Mouse (Mus musculus) spleen, adult 12 weeks (tissue): ENCODE results near the gene Msh6.
"Not testable (repeated sequence)": the region's sequence is repeated elsewhere in the genome, so short reads cannot be mapped to it uniquely, and the experiment has no call there.

Source experiments
- DNase-seq: peaks from one replicate; pipeline ENCODE4 v3.0.0; 2022; ENCODE audit warnings: low spot score

Gene Msh6

GRCm38 (mm10) chr17:87974629-87975228, at the start of gene Msh6:
Gene Msh6, plus strand, starts transcription at chr17:87975062.
- DNase-seq: peak; percentile 85

GRCm38 (mm10) chr17:87934326-87934725, 40.5 kb upstream of the Msh6 start:
- no peak for DNase-seq

GRCm38 (mm10) chr17:87934736-87935135, 40.1 kb upstream of the Msh6 start:
- no peak for DNase-seq

- no peak for DNase-seq
Observed at GRCm38 (mm10) chr17:87936156-87936555, 38.7 kb upstream of the Msh6 start.

GRCm38 (mm10) chr17:87948965-87949584, 25.8 kb upstream of the Msh6 start:
- peak; percentile 38 for DNase-seq

- DNase-seq: not testable (repeated sequence)
Observed at GRCm38 (mm10) chr17:87954618-87955124, 20.2 kb upstream of the Msh6 start.

GRCm38 (mm10) chr17:87957096-87957840, 17.6 kb upstream of the Msh6 start:
- no peak for DNase-seq

GRCm38 (mm10) chr17:87958283-87958682, 16.6 kb upstream of the Msh6 start:
- DNase-seq: no peak

GRCm38 (mm10) chr17:87959406-87959805, 15.5 kb upstream of the Msh6 start:
- not testable (repeated sequence) for DNase-seq

GRCm38 (mm10) chr17:87959931-87960330, 14.9 kb upstream of the Msh6 start:
- DNase-seq: not testable (repeated sequence)

GRCm38 (mm10) chr17:87963081-87964075, 11.5 kb upstream of the Msh6 start:
- no peak for DNase-seq

- not testable (repeated sequence) for DNase-seq
Observed at GRCm38 (mm10) chr17:87968483-87968926, 6.4 kb upstream of the Msh6 start.

GRCm38 (mm10) chr17:87971696-87972591, 2.9 kb upstream of the Msh6 start:
- DNase-seq: not testable (repeated sequence)

- DNase-seq: no peak
Observed at GRCm38 (mm10) chr17:87972856-87973255, 2.0 kb upstream of the Msh6 start.

- DNase-seq: no peak
Observed at GRCm38 (mm10) chr17:87973261-87974167, 1.3 kb upstream of the Msh6 start.

- DNase-seq: peak; percentile 54
Observed at GRCm38 (mm10) chr17:87975229-87975853, 479 bp downstream of the Msh6 start.

- no peak for DNase-seq
Observed at GRCm38 (mm10) chr17:87976154-87976806, 1.4 kb downstream of the Msh6 start.

GRCm38 (mm10) chr17:87976927-87977326, 2.1 kb downstream of the Msh6 start:
- DNase-seq: not testable (repeated sequence)
